Mouse (Mus musculus) stomach, embryonic 15.5 days (tissue): ENCODE measurements around the gene Cdk5rap1. TPM values are rescaled to one million over a fixed set of nuclear protein-coding genes. Genes with fewer than 3 reads are reported as not detected.

Source experiments
- ATAC-seq: fragments of 200-750 bp; cut with Nextera tagmentation; 2 replicates; pipeline ENCODE4 v1.8.0; 2017; ENCODE audit warnings: low read depth, moderate number of reproducible peaks, moderate TSS enrichment; ENCODE audit not compliant: insufficient read depth, low FRiP score
- H3K27ac ChIP-seq: fragments of 300-500 bp; sonication (generic); 2 replicates; pipeline ENCODE4 v1.5.1; 2015; ENCODE audit warnings: mild to moderate bottlenecking, inconsistent platforms
- H3K27me3 ChIP-seq: fragments of 300-500 bp; sonication (generic); replicated peaks from 2 replicates; pipeline ENCODE4 v1.6.1; 2015; ENCODE audit warnings: inconsistent platforms
- H3K36me3 ChIP-seq: fragments of 300-500 bp; sonication (generic); 2 replicates; pipeline ENCODE4 v1.6.1; 2015; ENCODE audit warnings: inconsistent platforms
- H3K4me1 ChIP-seq: fragments of 300-500 bp; sonication (generic); 2 replicates; pipeline ENCODE4 v1.6.1; 2015; ENCODE audit warnings: inconsistent platforms
- H3K4me2 ChIP-seq: fragments of 300-500 bp; sonication (generic); 2 replicates; pipeline ENCODE4 v1.6.1; 2015; ENCODE audit warnings: mild to moderate bottlenecking, inconsistent platforms
- H3K4me3 ChIP-seq: fragments of 300-500 bp; sonication (generic); replicated peaks from 2 replicates; pipeline ENCODE4 v1.5.1; 2015; ENCODE audit warnings: inconsistent platforms
- H3K9ac ChIP-seq: fragments of 300-500 bp; sonication (generic); 2 replicates; pipeline ENCODE4 v1.6.1; 2015; ENCODE audit warnings: inconsistent platforms
- H3K9me3 ChIP-seq: fragments of 300-500 bp; sonication (generic); 2 replicates; pipeline ENCODE4 v1.6.1; 2016; ENCODE audit warnings: inconsistent platforms
- WGBS: fragments of 180-500 bp; shearing (Covaris S2); methylation state at CpG from one replicate; pipeline ENCODE4 v1.1.7; 2015; 5-methylcytosine and 5-hydroxymethylcytosine counted together
- polyA plus RNA-seq: library from polyadenylated mRNA; unstranded; fragments of >200 nt; fragmentation: Nextera tagmentation; extraction: Ambion mirVana; gene quantifications from 2 replicates; pipeline ENCODE4 v1.2.1, GENCODE M21; 2015

Cdk5rap1 gene
- 15.6 and 18.3 TPM in 2 replicates for polyA plus RNA-seq

GRCm38 (mm10) chr2:154372842-154373500 lies at the start of gene Cdk5rap1:
Gene Cdk5rap1, minus strand, starts transcription at chr2:154373010.
- Histone ChIP-seq H3K4me3 (peak within 1 kb of the TSS; percentile 78), H3K27me3 (no peaks in the 10 kb centered on the region), H3K4me2 (peak within 1 kb of the TSS; percentile 65), H3K36me3 (no peaks in the 10 kb centered on the region), H3K4me1 (0 out of 2 replicates have a peak, but pooled peaks cover 2% of the 10 kb centered on the region), H3K9ac (peak within 1 kb of the TSS; percentile 90), H3K27ac (peak within 1 kb of the TSS; percentile 94), H3K9me3 (no peaks in the 10 kb centered on the region)
- peak; percentile 28 for ATAC-seq
- 11% methylated on average over 9 of the region's 9 CpGs for WGBS

- 71% methylated on average over 5 of the region's 5 CpGs for WGBS
Measured at GRCm38 (mm10) chr2:154422181-154422580, 49.4 kb upstream of the Cdk5rap1 start.

GRCm38 (mm10) chr2:154420942-154421731 lies 48.3 kb upstream of the Cdk5rap1 start:
- Histone ChIP-seq H3K27ac (no peak overlapping the region), H3K27me3 (no peaks in the 10 kb centered on the region), H3K4me3 (no peak overlapping the region), H3K9ac (no peak overlapping the region), H3K36me3 (no peaks in the 10 kb centered on the region), H3K9me3 (no peaks in the 10 kb centered on the region), H3K4me1 (no peaks in the 10 kb centered on the region), H3K4me2 (no peak overlapping the region)
- 52% methylated on average over 7 of the region's 7 CpGs for WGBS
- ATAC-seq: peak; percentile 31; the same call in 1 of the 2 replicates

More at GRCm38 (mm10) chr2:154422181-154422580, 49.4 kb upstream of the Cdk5rap1 start:
- no peaks in the 10 kb centered on the region for H3K27me3 ChIP-seq
- no peaks in the 10 kb centered on the region for H3K36me3 ChIP-seq
- H3K9ac ChIP-seq: no peak overlapping the region
- ATAC-seq: no peak
- H3K4me3 ChIP-seq: no peak overlapping the region
- no peak overlapping the region for H3K27ac ChIP-seq
- 0 out of 2 replicates have a peak, but pooled peaks cover 3% of the 10 kb centered on the region for H3K4me1 ChIP-seq
- no peaks in the 10 kb centered on the region for H3K9me3 ChIP-seq
- no peak overlapping the region for H3K4me2 ChIP-seq

- no peaks in the 10 kb centered on the region for H3K9me3 ChIP-seq
- H3K36me3 ChIP-seq: no peaks in the 10 kb centered on the region
- WGBS: 76% methylated on average over 9 of the region's 9 CpGs
- no peaks in the 10 kb centered on the region for H3K4me1 ChIP-seq
- H3K4me3 ChIP-seq: no peak overlapping the region
- H3K27me3 ChIP-seq: no peaks in the 10 kb centered on the region
- H3K9ac ChIP-seq: no peak overlapping the region
- ATAC-seq: no peak
- H3K4me2 ChIP-seq: no peak overlapping the region
- H3K27ac ChIP-seq: no peak overlapping the region
Measured at GRCm38 (mm10) chr2:154419631-154420515, 47.1 kb upstream of the Cdk5rap1 start.

GRCm38 (mm10) chr2:154418001-154418400 lies 45.2 kb upstream of the Cdk5rap1 start:
- Histone ChIP-seq H3K4me1 (no peaks in the 10 kb centered on the region), H3K4me3 (no peak overlapping the region), H3K27ac (no peak overlapping the region), H3K27me3 (no peaks in the 10 kb centered on the region), H3K36me3 (no peaks in the 10 kb centered on the region), H3K4me2 (no peak overlapping the region), H3K9ac (no peak overlapping the region), H3K9me3 (no peaks in the 10 kb centered on the region)
- 86% methylated on average over 7 of the region's 7 CpGs for WGBS
- ATAC-seq: no peak

- no peak overlapping the region for H3K9ac ChIP-seq
- H3K4me2 ChIP-seq: no peak overlapping the region
- ATAC-seq: no peak
- H3K4me1 ChIP-seq: no peaks in the 10 kb centered on the region
- H3K27me3 ChIP-seq: no peaks in the 10 kb centered on the region
- 23% methylated on average over 3 of the region's 3 CpGs for WGBS
- no peak overlapping the region for H3K4me3 ChIP-seq
- H3K9me3 ChIP-seq: no peaks in the 10 kb centered on the region
- H3K27ac ChIP-seq: no peak overlapping the region
- H3K36me3 ChIP-seq: no peaks in the 10 kb centered on the region
Measured at GRCm38 (mm10) chr2:154417107-154417506, 44.3 kb upstream of the Cdk5rap1 start.

GRCm38 (mm10) chr2:154412018-154412666 lies 39.3 kb upstream of the Cdk5rap1 start:
- Histone ChIP-seq H3K9me3 (no peaks in the 10 kb centered on the region), H3K36me3 (no peaks in the 10 kb centered on the region), H3K9ac (no peak overlapping the region), H3K4me3 (no peak overlapping the region), H3K27ac (no peak overlapping the region), H3K27me3 (no peaks in the 10 kb centered on the region), H3K4me2 (no peak overlapping the region), H3K4me1 (peaks cover 8% of the 10 kb centered on the region; the same call in 1 of the 2 replicates)
- no peak for ATAC-seq
- WGBS: 62% methylated on average over 7 of the region's 7 CpGs

- Histone ChIP-seq H3K9me3 (no peaks in the 10 kb centered on the region), H3K4me3 (no peak overlapping the region), H3K36me3 (no peaks in the 10 kb centered on the region), H3K9ac (no peak overlapping the region), H3K27me3 (no peaks in the 10 kb centered on the region), H3K4me2 (no peak overlapping the region), H3K4me1 (peaks cover 10% of the 10 kb centered on the region; the same call in 1 of the 2 replicates), H3K27ac (no peak overlapping the region)
- 64% methylated on average over 2 of the region's 2 CpGs for WGBS
- ATAC-seq: no peak
Measured at GRCm38 (mm10) chr2:154410355-154410754, 37.5 kb upstream of the Cdk5rap1 start.

- H3K4me1 ChIP-seq: peaks cover 16% of the 10 kb centered on the region
- H3K9ac ChIP-seq: peak within 1 kb of the TSS; percentile 60
- peak within 1 kb of the TSS; percentile 86 for H3K4me2 ChIP-seq
- peak within 1 kb of the TSS; percentile 75 for H3K4me3 ChIP-seq
- H3K27me3 ChIP-seq: no peaks in the 10 kb centered on the region
- peak; percentile 80 for ATAC-seq
- no peak within 1 kb of the TSS for H3K27ac ChIP-seq
- H3K36me3 ChIP-seq: no peaks in the 10 kb centered on the region
- WGBS: 2% methylated on average over 84 of the region's 84 CpGs
- H3K9me3 ChIP-seq: no peaks in the 10 kb centered on the region
Measured at GRCm38 (mm10) chr2:154407643-154408445, 35.0 kb upstream of the Cdk5rap1 start, which contains the start of gene Snta1. Gene Snta1, minus strand, starts transcription at chr2:154408099.

GRCm38 (mm10) chr2:154407063-154407642 lies 34.3 kb upstream of the Cdk5rap1 start:
- Histone ChIP-seq H3K36me3 (no peaks in the 10 kb centered on the region), H3K4me1 (peaks cover 20% of the 10 kb centered on the region), H3K27me3 (no peaks in the 10 kb centered on the region), H3K9ac (peak overlapping the region; percentile 60), H3K4me3 (peak overlapping the region; percentile 75), H3K27ac (no peak overlapping the region), H3K9me3 (no peaks in the 10 kb centered on the region), H3K4me2 (peak overlapping the region; percentile 86)
- WGBS: 35% methylated on average over 11 of the region's 11 CpGs
- ATAC-seq: no peak
